Mouse (Mus musculus): ENCODE measurements around the gene Ppm1j.
"Not testable (repeated sequence)": the region's sequence is repeated elsewhere in the genome, so short reads cannot be mapped to it uniquely, and the experiment has no call there.

The Ppm1j gene

GRCm38 (mm10) chr3:104813227-104813626 lies 32.4 kb downstream of the Ppm1j start:
- ATAC-seq (ENCODE audit: low TSS enrichment) = not testable (repeated sequence)

GRCm38 (mm10) chr3:104814746-104815145 lies 33.9 kb downstream of the Ppm1j start:
- no peak for ATAC-seq (ENCODE audit: low TSS enrichment)

- ATAC-seq (ENCODE audit: low TSS enrichment) = no peak
Observed at GRCm38 (mm10) chr3:104815346-104815745, 34.5 kb downstream of the Ppm1j start.

GRCm38 (mm10) chr3:104816130-104816529 lies 35.3 kb downstream of the Ppm1j start:
- no peak for ATAC-seq (ENCODE audit: low TSS enrichment)

- ATAC-seq (ENCODE audit: low TSS enrichment) = peak; percentile 58
Observed at GRCm38 (mm10) chr3:104817481-104817990, 36.7 kb downstream of the Ppm1j start.

- peak; percentile 50 for ATAC-seq (ENCODE audit: low TSS enrichment)
Observed at GRCm38 (mm10) chr3:104817991-104818748, 37.3 kb downstream of the Ppm1j start, which contains the start of gene Mov10. Gene Mov10, minus strand, starts transcription at chr3:104818563.

GRCm38 (mm10) chr3:104818749-104819134 lies 37.9 kb downstream of the Ppm1j start:
- peak; percentile 33; the same call in 1 of the 2 replicates for ATAC-seq (ENCODE audit: low TSS enrichment)

GRCm38 (mm10) chr3:104820426-104820825 lies 39.6 kb downstream of the Ppm1j start:
- ATAC-seq (ENCODE audit: low TSS enrichment) = no peak

- ATAC-seq (ENCODE audit: low TSS enrichment) = no peak
Observed at GRCm38 (mm10) chr3:104822413-104822812, 41.6 kb downstream of the Ppm1j start.
